Mouse (Mus musculus) brain, embryonic 14.5 days (tissue): ENCODE data around the gene Cep128. TPM values are rescaled to one million over a fixed set of nuclear protein-coding genes. Genes with fewer than 3 reads are reported as not detected.
"Not testable (repeated sequence)": the region's sequence is repeated elsewhere in the genome, so short reads cannot be mapped to it uniquely, and the experiment has no call there.

Source experiments
- DNase-seq: peaks from one replicate; pipeline ENCODE4 v3.0.0-alpha.2; 2011; ENCODE audit warnings: low read depth
- CTCF ChIP-seq: fragments of 200-500 bp; IDR thresholded peaks from 2 replicates; pipeline ENCODE4 v1.5.1; 2012; ENCODE audit warnings: inconsistent platforms, mild to moderate bottlenecking, moderate library complexity, borderline replicate concordance; ENCODE audit not compliant: insufficient read depth, insufficient read length; ENCODE audit errors: extremely low read depth
- POLR2A ChIP-seq: fragments of 200-500 bp; IDR thresholded peaks from 2 replicates; pipeline ENCODE4 v1.6.1; 2012; ENCODE audit warnings: mild to moderate bottlenecking, inconsistent platforms, borderline replicate concordance; ENCODE audit not compliant: poor library complexity, insufficient read depth, insufficient read length, severe bottlenecking; ENCODE audit errors: extremely low read depth
- polyA plus RNA-seq: library from polyadenylated mRNA; depleted of rRNA; stranded (reverse); fragments of >200 nt; gene quantifications from 2 replicates; pipeline ENCODE4 v1.2.3, GENCODE M21; 2012

Gene Cep128
- polyA plus RNA-seq, 1 experiment, result 5.3 TPM

DNA sequence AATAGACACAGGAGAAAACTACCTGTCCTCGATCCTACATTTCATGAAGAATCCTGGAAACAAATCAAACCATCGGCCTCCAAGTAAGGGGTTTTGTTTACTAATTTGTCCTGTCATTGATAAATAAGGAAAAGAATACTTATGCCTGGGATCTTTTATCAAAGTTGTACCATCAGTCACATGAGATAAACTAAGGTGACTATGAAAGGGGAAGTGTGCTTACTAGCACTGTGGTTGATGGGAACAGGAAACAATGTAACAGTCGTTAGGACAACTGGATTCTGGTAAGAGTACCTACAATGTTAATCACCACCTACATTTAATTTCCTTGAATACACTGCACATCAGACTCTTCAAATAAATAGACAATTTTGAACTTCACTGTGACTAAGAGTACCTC is 15.0 kb downstream of the Cep128 start:
- no peak for DNase-seq
- TF ChIP-seq POLR2A (no peak), CTCF (no peak)

DNA sequence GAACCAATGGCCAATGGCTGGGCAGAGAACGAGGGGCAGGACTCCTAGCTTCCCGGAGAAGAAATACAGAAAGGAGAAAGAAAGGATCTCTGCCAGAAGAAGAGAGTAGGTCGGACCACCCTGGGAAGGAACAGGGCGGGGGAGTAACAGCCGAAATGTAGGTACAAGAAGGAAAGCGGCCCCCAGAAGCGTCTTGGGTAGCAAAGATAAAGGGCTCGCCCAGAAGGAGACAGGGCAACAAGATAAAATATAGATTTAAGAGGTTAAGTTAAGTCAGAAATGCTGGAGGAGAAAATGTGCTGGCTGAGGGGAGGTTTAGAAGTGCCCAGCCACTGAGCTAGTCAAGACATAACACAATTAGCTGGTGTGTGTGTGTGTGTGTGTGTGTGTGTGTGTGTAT is 30.4 kb downstream of the Cep128 start:
- DNase-seq, result no peak
- TF ChIP-seq POLR2A (no peak), CTCF (no peak)

DNA sequence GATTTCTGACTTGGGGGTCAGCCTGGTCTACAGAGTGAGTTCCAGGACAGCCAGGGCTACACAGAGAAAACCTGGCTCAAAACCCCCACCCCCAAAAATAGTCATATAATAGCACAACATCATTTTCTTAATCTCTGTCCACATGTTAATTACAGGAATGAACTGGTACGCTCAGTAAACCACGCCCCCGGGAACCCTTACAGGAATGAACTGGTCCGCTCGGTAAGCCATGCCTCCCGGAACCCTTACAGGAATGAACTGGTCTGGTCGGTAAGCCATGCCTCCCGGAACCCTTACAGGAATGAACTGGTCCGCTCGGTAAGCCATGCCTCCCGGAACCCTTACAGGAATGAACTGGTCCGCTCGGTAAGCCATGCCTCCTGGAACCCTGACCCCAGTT is 45.6 kb downstream of the Cep128 start:
- DNase-seq, result not testable (repeated sequence)

DNA sequence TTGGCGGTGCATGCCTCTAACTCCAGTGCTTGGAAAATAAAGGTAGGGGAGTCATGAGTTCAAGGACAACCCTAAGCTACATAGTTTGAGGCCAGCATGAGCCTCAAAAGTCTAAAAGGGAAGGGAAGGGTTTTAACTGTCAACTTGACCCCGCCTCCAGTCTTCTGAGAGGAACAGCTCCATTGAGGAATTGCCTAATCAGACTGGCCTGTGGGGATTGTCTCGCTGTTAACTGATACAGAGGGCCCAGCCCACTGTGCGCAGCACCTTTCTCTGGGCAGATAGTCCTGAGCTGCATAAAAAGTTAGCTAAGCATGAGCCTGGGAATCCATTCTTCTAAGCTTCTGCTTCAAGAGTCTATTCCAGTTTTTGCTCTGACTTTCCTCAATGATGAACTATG is 56.7 kb downstream of the Cep128 start:
- no peak for DNase-seq

DNA sequence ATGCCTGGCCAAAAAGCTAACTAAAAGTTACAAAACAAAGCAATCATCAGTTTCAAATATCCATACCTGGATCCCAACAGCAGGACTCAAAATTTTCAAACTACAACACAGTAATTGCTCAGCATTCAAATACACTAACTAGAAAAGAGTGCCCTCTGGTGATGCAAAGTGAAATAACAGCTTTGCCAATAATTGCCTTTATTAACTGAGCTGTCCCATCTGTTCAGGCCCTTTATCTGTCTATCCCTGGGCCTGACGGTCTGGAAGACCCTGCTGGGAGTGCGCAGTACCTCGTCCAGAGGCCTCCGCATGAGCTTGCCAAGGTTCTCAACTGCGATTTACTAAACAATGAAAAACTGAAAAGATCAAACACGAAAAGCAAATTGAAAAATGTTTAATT is 58.1 kb downstream of the Cep128 start:
- TF ChIP-seq CTCF (peak; percentile 34; the same call in 1 of the 2 replicates), POLR2A (no peak)

More for the DNA sequence above, 56.7 kb downstream of the Cep128 start:
- no peak for TF ChIP-seq CTCF
- no peak for TF ChIP-seq POLR2A

DNA sequence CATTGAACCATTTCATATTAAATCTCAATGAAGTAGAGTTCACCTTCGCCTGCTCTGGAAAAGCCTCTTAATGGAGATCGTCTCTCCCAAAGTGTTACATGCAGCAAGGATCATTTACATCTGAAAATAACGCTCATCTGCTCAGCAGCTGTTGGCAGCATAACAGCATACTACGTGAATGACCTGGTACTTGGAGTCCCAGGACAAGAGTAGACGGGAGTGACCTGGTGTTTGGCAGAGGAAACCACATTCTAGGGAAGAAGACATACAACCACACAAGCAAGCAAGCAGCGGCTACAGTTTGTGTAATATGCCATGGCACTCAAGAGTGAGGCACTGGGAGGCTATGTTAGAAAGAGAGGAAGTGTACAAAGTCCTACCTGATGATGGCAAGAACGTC is 69.2 kb downstream of the Cep128 start:
- no peak for TF ChIP-seq CTCF
- no peak for TF ChIP-seq POLR2A
- no peak for DNase-seq

More for the DNA sequence above, 58.1 kb downstream of the Cep128 start:
- DNase-seq, result peak; percentile 82

DNA sequence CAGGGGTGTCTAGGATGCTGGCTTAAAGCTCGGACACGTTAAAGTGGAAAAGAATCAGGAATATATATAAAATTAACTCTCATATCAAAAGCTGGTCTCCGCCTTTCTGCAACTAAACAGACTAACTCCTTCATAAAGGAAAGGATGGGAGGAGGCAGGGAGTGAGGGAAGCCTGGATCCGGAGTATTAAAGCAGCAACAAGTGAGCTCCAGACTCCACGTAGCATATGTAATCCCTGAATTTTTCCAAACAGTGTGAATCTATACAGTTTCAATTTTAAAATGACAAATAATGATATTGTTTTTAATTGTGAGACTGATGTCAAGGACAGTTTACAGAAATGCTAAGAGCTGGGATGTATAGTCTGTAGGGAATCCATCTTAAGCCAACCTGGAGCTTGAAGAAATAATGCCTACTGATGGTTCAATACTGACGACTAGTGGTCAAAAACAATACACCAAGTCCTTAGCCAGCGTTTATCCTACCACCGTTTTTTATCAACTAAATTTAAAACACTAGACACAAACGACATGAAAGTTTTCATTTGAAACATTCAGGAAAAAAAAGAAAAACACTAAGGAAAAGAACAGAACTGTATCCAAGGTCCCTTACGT is 70.1 kb downstream of the Cep128 start:
- DNase-seq, result peak; percentile 89

DNA sequence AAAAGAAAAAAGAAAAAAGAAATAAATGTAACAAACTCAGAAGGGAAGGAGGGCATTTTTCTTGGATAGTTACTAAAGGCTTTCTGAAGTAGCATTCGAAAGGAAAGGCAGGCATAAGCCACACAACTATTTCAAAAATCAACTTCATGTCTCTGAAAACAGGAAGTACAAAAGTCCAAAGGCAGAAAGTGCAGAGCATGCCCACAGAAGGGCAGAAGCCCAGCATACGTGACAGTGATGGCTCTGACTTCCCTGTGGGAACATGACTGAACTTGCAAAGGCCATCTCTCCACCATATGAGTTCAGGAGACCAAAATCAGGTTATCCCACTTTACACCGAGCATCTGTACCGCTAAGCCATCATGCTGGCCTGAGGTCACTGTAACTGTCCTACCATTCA is 71.6 kb downstream of the Cep128 start:
- DNase-seq, result no peak
- no peak for TF ChIP-seq CTCF
- no peak for TF ChIP-seq POLR2A

More for the DNA sequence above, 70.1 kb downstream of the Cep128 start:
- peak; percentile 55 for TF ChIP-seq CTCF
- no peak for TF ChIP-seq POLR2A

DNA sequence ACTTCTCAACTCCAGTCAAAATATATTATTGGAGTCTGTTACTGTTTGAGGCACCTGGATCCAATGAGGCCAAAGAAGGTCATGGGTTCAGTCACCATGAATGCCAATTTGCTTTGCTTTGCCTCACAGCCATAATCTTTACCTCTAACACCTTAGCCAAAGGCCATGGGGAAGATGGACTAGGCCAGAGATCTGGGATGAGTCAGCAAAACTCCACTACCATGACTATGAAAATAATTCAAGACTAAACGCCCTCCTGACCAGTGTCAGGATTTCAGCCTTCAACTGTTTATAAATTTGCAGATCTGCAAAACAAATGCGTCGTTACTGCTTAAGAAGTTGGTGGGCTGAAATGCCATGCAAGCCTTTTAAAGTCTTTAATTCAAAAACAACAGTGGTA is 76.5 kb downstream of the Cep128 start:
- no peak for DNase-seq
- no peak for TF ChIP-seq CTCF
- TF ChIP-seq POLR2A, result no peak

DNA sequence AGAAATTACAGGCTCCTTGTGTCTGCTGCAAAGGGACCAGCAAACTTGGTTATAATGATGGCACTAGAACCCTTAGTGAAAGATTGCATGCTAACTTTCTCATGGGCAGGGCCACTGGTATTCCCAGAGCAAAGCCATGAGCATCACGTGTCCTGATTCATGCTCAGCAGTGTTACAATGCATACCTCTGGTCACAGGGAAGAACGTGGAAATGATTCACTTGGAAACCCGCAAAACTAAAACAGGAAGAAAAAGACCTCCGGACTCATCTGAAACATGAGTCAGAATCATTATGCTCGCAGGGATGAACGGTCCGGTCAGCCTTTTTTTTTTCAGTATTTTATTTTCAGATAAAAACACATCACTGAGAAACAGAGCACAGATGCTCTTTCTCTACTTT is 78.4 kb downstream of the Cep128 start:
- no peak for DNase-seq
- TF ChIP-seq CTCF, result no peak
- no peak for TF ChIP-seq POLR2A

DNA sequence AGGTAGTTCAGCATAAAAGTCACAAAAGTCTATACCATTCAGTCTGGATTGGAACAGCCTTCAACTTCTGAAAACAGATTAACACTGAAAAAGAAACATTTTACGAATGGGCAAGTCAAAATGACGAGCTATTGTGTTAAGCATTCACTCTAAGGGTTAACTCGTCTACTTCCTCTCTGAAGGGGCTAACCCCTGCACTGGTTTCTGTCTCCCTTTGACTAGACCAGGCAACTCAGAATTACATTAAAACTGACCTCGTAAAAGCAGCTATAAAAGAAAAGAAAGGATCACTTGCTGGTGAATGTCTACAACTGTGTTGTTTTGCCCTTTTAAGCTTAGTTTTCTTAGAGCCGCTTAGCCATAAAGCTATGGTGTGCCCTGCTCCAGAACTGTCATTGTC is 79.2 kb downstream of the Cep128 start:
- no peak for DNase-seq
- TF ChIP-seq POLR2A (no peak), CTCF (no peak)

DNA sequence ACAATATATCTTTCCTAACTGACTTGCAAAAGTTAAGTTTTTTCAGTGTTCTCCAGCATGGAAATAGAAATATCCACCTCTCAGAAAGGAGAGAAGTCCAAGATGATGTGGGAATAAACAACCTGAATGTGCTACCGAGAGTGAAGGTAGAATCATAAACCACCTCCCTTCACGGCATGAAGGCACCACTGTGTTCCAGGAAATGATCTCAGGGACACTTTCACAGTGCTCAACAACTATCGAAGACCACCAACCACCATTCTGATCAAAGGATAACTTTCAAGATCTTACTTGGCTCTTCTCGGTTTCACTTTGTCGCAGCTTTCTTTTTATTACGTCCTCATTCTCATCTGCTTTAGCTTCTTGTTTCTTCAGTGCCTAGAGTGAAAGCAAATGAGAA is 85.5 kb downstream of the Cep128 start:
- DNase-seq, result no peak
- no peak for TF ChIP-seq CTCF
- no peak for TF ChIP-seq POLR2A
